Comparison of ENCODE assay signal across 9 mouse cellular contexts in the genomic region with DNA sequence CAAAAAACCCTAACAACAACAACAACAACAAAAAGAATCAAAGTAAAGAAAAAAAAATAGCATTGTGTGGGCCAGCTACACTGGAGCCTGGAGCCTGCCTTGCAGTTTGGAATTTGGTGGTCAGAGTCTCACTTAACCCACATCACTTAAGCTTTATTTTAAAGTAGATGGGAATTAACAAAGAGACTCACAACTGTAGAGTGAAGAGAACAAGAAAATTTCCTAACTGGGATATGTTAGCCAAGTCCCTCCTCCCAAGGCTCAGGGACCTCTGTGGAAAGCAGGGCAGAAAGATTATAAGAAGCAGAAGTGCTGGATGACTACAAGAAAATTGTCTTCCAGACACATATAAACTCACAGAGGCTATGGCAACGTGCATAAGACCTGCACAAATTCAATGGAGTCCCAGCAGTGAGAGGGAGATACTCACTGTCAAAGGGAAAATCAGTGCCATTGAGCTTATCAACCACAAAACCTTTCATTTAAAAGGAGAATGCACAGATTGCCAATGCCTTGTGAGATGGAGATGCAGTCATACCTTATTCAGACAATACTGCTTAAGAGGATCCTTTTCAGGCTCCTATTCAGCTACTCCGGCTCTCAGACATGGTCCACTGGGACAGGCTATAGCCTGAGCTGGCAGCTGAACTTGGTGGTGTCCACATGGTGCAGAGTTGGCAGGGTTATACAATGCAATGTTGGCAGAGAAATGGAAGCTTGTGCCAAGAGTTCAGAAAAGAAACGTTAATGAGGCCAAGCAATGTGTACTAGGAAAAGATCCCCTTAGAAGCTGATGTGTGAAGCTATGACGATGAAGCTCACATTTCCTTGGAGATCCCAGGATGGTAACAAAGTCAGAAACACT.
DNase-seq lines count a peak whose midpoint lies in the region; ATAC-seq lines count a peak whose summit lies in the region.
"Had no signal": no experiment of that assay in that cellular context is flagged by ENCODE, and none has a peak within 500 bp of the region (broad histone marks: within the 10 kb centered on the region; RNA-seq: fewer than 3 reads in every experiment).

No protein-coding gene starts in this region.

- H3K9ac ChIP-seq in hindbrain, embryonic 14.5 days = no peak overlapping the region
- H3K9ac ChIP-seq in hindbrain, embryonic 12.5 days = no peak overlapping the region

- 54% methylated on average over 4 of the region's 4 CpGs for WGBS in hindbrain, embryonic 14.5 days
- WGBS in hindbrain, embryonic 12.5 days = 81% methylated on average over 4 of the region's 4 CpGs

- H3K4me1 ChIP-seq in hindbrain, embryonic 14.5 days (replicated peaks; ENCODE audit: control insufficient read depth, insufficient read depth, low read length) = no peaks in the 10 kb centered on the region
- no peaks in the 10 kb centered on the region for H3K4me1 ChIP-seq in hindbrain, embryonic 12.5 days

- no peaks in the 10 kb centered on the region for H3K9me3 ChIP-seq in hindbrain, embryonic 14.5 days (ENCODE audit: control insufficient read depth, low read length)
- H3K9me3 ChIP-seq in hindbrain, embryonic 12.5 days (replicated peaks) = no peaks in the 10 kb centered on the region

- no peak overlapping the region for H3K4me2 ChIP-seq in hindbrain, embryonic 14.5 days (replicated peaks)
- H3K4me2 ChIP-seq in hindbrain, embryonic 12.5 days (replicated peaks) = no peak overlapping the region

- no peaks in the 10 kb centered on the region for H3K27me3 ChIP-seq in hindbrain, embryonic 14.5 days (ENCODE audit: control insufficient read depth, insufficient read depth, low read length)
- no peaks in the 10 kb centered on the region for H3K27me3 ChIP-seq in hindbrain, embryonic 12.5 days

- H3K36me3 ChIP-seq in hindbrain, embryonic 14.5 days (replicated peaks; ENCODE audit: control insufficient read depth, insufficient read depth) = no peaks in the 10 kb centered on the region
- no peaks in the 10 kb centered on the region for H3K36me3 ChIP-seq in hindbrain, embryonic 12.5 days

- ATAC-seq in hindbrain, embryonic 14.5 days (ENCODE audit: low FRiP score) = peak; percentile 93
- no peak for ATAC-seq in hindbrain, embryonic 12.5 days (ENCODE audit: low FRiP score)

- no peak overlapping the region for H3K27ac ChIP-seq in hindbrain, embryonic 14.5 days
- H3K27ac ChIP-seq in hindbrain, embryonic 12.5 days = no peak overlapping the region

- peak; percentile 67 for DNase-seq in hindbrain, embryonic 14.5 days (ENCODE audit: low spot score)
- peak; percentile 79 for DNase-seq in Muller cell, postnatal 12 days (ENCODE audit: inconsistent ontology term)
- DNase-seq in adrenal gland, postnatal 36 days = peak; percentile 10 to 22
- peak; percentile 11 to 37 for DNase-seq in frontal cortex, adult 2 months (ENCODE audit: extremely low spot score in 1 of 2, low spot score in 1 of 2)
- DNase-seq in yolk sac, embryonic 10.5 days (ENCODE audit: low spot score) = no peak
- no peak for DNase-seq in thymus, postnatal 0 days (ENCODE audit: low spot score)
- no peak for DNase-seq in urinary bladder, adult 18-20 months (ENCODE audit: low spot score in 2 of 2)
- DNase-seq: lung, postnatal 4 days had no signal

- H3K4me3 ChIP-seq in hindbrain, embryonic 14.5 days (replicated peaks; ENCODE audit: low read length) = no peak overlapping the region
- no peak overlapping the region for H3K4me3 ChIP-seq in hindbrain, embryonic 12.5 days

Comparison
In these comparisons a context has a peak if more than half of its experiments do, and no peak if none do; other contexts are left out.
1. DNase-seq: peak in hindbrain, embryonic 14.5 days (single experiment), Muller cell, postnatal 12 days (single experiment), adrenal gland, postnatal 36 days (2 of 2) and frontal cortex, adult 2 months (2 of 2); none in yolk sac, embryonic 10.5 days (single experiment), thymus, postnatal 0 days (single experiment) and urinary bladder, adult 18-20 months (0 of 2).